Mouse (Mus musculus) left cerebral cortex, adult 8-10 months (tissue): ENCODE measurements around the gene Gpr157. TPM values are rescaled to one million over a fixed set of nuclear protein-coding genes. Genes with fewer than 3 reads are reported as not detected.

ENCODE experiments used
- DNase-seq, 2 experiments: peaks; one replicate each; pipeline ENCODE4 v3.0.0; 2022; ENCODE audit warnings: low spot score in 2 of 2
- total RNA-seq, 4 experiments: library from RNA; stranded (reverse); gene quantifications; 2 replicates each; pipeline ENCODE4 v1.2.4; 2022

The Gpr157 gene
- total RNA-seq, 4 experiments from 2014 or later = 1.9 to 3.4 (median 2.4) TPM

DNA sequence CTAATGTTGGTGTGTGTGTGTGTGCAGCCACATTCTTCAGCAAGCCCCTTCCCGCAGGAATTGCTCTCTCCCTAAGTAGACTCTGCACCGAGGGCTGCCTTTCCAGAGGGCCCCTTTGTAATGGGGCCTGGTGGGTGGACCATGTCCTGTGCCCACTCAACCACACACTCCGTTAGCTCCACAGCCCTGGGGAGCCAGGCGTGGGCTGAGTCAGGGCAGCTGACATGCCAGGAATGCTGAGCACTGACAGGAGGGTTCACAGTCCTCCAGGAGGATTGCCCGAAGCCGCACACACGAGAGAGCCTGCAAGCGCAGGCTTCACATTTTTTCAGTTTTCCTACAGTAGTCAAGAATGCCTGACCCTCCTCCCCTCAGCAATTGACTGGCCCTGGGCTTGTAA lies 17.0 kb upstream of the Gpr157 start:
- DNase-seq = no peak

DNA sequence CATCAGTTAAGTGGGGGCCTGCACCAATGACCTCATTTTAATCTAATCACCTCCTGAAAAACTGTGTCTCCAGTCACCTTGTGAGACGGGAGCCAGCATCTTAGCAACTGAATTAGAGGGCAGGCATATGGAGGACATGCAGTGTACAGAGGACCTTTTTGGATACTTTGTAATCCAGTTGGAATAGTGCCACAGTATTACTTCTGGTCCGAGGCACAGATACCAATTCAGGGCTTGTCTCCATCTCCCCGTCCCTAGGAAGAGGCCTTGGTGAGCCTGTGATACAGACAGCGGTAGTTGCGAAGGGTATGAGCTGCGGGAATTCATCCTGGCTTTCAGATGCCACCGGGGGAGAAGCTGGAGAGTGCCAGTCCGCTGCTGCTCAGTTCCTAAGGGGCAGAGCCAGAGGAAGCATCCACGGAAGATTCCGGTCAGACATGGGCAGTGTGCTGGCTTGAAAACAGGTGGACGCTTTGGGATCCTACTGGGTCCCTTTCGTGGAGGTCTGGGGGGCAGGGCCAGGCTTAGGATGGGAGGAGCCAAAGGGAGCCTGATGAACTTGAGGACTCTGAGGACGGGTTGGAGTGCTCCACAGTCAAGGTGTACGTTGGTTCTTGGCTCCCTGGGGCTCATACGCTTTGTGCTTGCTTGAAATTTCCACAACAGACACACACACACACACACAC lies 14.6 kb upstream of the Gpr157 start:
- DNase-seq = no peak

DNA sequence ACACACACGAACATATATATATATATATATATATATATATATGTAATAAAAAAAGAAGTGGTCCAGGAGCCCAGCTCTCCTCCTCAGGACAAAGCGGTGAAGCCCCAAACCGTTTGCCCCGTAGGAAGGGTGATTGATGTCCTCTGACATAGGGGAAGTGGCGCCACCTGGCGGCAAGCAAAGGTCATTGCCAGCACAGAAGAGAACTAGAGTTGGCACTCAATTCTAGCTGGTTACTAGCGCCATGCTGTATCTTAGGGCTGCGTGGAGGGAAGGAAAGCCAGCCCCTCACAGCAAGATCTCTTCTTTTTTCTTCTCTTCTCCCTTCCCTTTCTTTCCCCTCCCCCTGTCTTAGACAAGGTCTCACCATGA lies 14.1 kb upstream of the Gpr157 start:
- no peak for DNase-seq

DNA sequence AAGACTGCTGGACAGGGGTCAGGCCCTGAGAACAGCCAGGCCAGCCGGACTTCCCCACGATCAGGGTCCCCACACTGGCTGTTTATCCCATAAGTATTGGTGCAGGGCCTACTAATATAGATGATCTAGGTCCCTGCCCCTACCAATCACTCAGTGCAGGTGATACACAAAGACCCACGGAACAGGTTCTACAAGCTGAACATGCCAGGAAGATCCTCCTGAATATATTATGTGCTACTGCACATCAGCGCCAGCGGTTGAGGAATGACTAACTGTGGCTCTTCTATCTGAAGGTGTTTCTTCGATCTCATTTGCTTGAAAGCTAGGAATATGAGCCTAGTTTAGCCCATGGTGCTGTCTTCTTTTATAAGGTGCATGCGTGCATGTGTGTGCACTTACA lies 11.8 kb upstream of the Gpr157 start:
- no peak for DNase-seq

DNA sequence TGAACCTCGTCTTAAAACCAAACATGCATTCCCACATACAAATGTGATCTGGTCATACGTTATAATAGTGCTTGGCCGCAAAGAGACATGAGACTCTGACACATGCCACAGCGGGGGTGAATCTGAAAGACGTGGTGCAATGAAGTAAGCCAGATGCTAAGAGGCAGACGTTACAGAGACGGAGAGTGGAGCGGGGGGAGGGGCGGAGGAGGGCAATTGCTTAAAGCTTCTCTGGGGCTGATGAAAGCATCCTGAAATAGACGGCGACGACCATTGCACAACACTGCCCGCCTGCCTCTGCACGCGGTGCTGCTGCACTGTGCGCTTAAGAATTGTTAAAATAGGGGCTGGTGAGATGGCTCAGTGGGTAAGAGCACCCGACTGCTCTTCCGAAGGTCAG lies 11.0 kb upstream of the Gpr157 start:
- DNase-seq = no peak

DNA sequence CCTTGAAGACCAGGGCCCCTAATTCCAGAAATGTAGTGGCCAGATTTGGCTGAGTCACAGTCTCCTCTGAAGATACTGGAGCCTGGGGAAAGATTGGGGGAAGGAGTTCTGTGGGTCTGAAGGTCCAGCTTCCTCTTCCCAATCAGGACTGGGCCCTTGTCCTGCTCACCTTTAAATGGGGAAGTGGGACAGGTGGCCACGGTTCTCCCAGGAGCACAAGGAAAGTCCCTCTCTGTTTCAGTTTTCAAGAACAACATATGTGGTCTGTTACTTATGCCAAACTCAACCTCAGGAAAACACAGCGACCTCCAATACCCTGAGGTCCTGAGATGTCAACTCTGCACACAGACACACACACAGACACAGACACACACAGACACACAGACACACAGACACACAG lies 8.5 kb upstream of the Gpr157 start:
- DNase-seq = no peak

DNA sequence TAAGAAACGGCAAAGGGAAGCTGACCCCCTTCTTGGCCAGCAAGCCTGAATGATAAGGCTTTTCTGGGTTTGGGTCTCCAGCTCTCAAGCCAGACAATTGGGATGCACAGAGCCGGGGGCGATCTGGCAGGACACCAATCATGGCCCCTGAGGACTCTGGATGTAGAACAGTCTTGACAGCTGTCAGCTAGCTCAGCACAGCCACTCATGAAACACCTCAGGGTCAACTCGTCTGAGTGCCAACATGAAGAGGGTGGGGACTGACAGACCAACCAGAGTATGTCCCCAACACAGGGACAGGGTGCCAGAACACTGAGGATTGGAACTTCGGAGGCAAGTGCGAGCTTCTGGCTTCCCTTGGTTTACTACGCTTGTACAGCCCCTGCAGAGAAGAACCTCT lies 7.9 kb upstream of the Gpr157 start:
- no peak for DNase-seq

DNA sequence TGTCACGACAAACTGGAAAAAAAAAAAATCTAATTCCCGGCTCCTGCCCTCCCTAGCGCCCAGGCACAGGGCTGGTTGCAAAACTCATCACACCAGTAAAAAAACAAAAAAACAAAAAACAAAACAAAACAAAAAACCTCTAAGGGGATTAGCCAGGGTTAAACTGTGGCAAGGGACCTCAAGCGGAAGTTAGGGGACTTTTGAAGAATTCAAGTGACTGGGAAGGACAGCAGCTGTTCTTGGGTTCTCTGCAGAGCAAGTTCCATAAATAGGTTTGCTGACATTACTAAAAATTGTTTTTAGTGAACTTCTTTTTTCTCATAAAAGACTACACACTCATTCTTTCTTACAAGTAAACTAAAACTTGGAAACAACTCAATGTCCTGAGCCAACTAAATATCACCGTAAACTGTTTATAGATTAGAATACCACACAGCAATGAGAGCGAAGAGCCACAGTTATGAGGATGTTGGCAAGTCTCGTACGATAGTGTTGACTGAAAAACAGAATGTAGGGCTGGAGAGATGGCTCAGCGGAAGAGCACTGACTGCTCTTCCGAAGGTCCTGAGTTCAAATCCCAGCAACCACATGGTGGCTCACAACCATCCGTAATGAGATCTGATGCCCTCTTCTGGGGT lies 6.7 kb upstream of the Gpr157 start:
- no peak for DNase-seq

DNA sequence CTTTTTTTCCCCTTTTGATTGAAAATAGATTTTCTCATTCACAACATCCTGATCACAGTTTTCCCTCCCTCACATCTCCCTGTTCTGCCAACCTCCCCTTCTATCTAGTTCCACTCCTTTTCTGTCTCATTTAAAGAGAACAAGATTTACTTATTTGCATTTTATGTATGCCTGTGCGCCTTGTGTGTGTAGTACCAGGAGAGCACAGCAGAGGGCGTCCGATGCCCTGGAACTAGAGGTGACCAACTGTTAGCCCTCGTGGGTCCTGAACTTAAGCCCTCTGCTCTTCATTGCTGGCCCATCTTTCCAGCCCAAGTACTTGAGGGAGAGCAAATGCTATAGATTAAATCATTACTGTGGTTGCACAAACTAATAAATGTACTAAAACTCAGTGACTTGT lies 1.8 kb upstream of the Gpr157 start:
- no peak for DNase-seq

DNA sequence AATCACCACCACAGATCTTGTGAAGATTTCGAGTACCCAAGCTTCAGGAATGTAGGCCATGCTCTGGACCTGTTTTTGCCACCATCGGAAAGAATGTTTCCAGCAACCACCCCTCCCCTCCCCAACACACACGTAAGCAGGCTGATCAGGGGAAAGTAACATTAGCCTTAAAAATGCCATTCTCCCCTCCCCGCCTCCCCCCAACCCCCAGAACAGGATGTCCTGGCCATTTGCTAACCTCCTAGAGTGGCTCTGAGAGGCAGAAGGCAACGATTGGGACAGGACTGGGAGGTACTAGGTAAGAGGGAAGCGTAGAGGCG lies 364 bp upstream of the Gpr157 start:
- no peak for DNase-seq

DNA sequence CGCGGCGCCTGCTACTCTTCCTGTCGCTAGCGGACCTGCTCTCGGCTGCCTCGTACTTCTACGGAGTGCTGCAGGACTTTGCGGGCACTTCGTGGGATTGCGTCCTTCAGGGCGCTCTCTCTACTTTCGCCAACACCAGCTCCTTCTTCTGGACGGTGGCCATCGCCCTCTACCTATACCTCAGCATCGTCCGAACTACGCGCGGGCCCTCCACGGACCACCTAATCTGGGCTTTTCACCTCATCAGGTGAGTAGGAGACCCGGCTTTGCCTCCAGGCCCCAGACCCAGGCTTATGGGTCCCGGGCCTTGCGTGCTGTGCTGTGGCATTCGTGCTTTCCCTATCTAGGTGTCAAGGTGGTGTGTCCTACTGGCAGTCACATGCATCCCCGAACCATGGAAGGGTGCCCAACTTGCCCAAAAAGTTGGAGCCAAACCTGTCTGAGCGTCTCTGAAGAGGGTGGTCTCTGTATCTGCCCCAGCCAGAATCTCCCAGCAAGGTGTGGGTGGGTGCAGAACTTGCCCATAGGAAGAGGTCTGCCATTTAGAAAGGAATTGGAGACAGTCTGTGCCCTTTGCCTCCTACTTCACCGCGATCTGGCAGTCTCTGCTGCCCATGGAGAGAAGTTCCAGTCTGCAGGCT lies 845 bp downstream of the Gpr157 start:
- DNase-seq = no peak

DNA sequence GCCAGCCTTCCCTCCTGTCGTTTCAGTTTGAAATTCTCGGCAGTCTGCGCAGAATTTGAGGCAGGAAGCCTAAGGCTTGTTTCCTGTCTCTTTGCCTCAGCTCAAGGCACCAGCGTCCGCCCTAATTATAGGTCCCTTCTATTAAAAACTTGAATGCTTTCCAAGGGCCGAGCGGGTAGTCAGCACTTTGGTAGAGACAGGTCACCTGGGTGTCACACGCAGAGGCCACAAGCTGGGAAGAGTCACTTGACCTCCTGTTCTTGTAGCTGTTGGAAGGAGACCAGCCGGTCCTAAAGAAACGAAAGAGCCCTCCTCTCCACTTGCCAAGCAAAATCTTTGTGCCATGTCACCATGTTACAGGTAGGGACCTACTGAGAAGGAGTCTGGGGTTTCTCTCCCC lies 2.0 kb downstream of the Gpr157 start:
- DNase-seq = no peak

DNA sequence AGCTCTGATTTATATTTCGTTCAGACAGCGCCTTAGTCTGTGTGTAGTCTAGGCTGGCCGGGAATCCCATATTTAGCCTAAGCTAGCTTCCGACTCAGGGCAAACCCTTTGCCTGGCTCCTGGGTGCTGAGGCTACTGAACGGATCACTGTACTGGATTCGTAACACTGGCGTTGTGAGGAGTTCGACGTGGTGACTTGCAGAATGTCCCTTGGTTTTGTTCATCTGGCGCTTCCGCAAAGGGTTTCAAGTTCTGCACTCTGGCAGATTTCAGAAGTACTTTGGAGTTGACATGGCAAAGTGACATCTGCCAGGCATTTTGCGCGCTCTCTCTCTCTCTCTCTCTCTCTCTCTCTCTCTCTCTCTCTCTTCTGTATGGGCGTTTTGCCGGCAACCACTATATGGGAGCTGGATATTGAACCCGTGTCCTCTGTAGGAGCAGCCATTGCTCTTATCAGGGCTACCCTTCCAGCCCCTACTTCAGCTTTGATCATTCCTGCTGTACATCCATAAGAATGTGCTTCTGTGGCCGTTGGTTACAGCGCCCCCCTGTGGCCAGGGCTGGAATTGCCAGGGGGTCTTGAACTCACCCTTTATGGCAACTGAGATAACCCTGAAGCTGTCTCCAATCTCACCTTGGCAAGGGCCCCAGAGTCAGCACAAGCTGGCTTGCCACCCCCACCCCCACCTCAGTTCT lies 4.9 kb downstream of the Gpr157 start:
- no peak for DNase-seq

DNA sequence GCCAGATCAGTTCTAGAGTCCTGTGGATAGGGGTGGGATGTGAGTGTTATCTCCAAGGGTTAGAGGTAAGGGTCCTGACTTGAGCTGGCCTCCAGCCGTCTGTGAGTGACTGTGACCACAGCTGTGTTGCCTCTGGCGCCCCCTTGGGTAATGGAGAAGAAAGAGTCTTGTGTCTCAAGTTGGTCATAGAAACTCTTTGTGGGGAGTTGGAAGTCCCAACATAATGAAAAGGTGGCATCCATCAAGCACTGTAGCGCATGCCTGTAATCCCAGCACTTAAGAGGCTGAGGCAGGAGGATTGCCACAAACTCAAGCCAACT lies 5.4 kb downstream of the Gpr157 start:
- no peak for DNase-seq

DNA sequence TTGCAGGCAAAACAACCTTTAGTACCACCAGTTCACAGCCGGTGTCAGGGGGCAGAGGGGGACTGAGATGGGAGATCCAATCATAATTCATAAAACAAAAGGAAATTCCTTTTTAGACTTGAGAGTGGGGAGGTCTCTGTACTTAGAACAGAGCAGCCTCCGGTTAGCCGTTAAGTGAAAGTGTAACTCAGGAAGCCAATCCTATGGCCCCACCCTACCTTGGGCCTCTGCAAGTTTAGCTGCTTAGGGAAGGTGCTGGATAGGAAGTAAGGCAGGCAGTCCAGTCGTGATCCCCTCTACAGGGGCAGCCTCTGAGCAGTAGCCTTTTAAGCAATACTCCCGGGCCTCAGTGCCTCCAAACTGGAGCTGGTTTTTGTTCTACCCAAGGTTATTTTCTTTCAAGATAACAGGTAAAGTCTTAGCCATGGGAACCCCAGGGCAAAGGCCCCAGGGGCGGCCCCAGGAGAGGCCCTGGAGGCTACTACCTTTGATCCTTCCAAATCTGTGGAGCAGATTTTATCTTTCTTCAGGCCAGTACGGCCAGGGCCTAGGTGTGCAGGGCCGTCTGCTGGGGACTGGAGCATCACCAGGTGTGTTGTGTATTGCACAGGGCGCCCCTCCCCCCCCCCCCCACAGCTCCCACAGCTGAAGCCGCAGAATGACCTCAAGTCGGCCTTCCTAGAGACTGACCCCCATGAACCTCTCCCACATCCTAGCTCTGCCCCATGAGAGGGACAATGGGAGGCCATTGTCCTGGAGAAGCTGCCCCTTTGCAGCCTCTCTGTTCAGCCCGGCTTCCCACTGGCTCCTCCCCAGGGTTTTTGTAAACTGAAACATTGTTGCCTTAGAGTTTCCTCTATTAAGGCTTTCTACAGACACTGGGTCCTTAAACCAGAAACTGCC lies 6.6 kb downstream of the Gpr157 start:
- DNase-seq = no peak

DNA sequence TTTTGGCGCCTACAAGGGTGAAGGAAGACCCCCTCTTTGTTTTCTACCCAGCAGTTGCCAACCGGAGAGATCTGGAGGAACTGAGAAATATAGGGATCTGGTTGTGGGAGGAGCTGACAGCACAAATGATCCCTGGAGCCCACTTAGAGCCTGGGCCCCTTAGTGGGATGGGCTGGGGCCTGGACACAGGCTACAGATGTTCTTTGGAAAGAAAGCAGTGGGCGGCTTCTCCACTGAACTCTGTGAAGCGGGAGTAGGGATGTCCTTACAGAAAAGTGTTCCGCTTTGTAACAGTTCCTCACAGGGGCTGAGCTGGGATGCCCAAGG lies 7.3 kb downstream of the Gpr157 start:
- DNase-seq = no peak

DNA sequence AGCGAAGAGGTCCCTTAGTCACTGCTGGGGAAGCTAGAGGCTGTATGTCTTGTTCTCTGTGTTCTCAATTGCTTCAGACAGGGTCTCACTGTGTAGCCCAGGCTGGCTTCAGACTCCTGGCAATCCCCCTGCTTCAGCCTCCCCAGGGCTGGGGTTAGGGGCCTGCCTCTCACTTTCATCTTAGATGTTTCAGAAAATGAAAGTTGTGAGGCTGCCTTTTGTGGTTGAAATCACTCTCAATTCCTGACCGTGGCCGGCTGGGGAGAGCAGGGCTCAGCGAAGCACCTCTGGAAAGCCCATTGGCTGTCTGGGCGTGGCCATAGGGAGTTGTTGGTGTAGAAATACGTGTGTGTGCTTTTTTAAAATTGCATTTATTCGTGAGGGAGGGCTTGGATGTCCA lies 9.1 kb downstream of the Gpr157 start:
- DNase-seq = no peak

DNA sequence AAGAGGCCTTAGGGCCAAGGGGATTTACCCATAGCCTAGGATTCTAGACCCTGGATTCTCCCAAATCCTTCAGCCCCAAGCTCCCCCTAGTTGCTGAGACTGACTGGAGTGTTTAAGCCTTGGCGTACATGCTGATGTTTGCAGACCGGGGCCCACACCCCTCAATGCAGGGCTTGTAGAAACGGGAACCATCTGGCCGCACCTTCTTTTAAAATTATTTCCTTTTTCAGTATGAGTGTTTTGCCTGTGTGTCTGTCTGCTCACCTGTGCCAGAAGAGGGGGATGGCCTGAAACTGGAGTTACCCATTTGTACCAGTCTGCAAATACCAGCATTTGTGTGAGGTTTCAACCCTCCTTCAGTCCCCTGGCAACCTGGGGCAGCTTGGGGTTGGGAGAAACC lies 10.7 kb downstream of the Gpr157 start:
- DNase-seq = no peak

DNA sequence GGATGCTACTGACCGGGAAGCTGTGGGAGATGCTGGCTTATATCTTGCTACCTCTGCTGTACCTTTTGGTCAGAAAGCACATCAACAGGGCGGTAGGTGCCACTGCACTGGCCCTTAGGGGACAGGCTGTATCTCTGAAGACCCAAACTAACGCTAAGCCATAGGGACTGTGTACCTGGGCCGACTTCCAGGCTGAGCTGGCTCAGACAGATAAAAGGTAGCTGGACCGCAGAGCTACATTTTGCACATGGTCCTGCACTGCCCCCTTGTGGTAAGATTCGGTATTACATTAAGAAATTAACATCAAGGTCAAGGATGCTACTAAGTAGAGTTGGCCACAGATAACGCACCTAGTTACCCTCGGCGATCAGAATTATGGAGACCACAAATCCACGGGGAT lies 11.7 kb downstream of the Gpr157 start:
- DNase-seq = peak in 1 of 2 experiments; percentile 34

DNA sequence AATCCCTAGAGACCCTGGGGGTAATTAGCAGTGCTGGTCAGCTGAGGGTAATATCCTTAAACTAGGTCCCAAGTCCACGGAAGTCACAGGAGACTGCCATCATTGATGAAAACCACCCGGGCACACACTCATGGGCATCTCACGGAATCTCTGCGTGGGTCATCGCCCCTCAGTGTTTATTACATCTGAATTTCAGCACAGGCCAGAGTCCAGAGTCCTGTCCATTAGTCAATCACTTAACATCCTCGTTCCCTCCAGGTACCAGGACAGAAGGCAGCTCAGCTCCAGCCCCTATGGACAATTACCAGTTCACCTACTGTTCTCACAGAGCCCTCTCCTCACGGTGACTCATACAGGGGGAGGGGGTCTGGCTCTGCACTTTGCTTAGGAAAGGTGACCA lies 15.7 kb downstream of the Gpr157 start:
- no peak for DNase-seq

DNA sequence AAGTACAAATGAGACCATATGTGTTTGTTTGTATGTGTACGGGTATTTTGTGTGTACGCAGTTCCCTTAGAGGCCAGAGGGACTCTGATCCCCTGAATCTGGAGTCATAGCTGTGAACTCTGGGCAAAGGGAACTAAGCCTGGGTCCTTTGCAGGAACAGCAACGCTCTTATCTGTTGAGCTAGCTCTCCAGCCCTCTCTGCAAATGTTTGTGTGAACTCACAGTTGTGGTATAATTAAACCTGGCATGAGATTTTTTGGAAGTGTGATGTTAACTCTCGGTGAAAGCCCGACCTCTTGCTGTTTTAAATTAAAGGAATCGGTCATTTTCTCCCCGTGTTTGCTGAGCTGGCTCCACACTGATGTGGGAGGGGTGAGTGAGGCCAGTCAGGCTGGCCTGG lies 18.5 kb downstream of the Gpr157 start:
- DNase-seq = no peak

DNA sequence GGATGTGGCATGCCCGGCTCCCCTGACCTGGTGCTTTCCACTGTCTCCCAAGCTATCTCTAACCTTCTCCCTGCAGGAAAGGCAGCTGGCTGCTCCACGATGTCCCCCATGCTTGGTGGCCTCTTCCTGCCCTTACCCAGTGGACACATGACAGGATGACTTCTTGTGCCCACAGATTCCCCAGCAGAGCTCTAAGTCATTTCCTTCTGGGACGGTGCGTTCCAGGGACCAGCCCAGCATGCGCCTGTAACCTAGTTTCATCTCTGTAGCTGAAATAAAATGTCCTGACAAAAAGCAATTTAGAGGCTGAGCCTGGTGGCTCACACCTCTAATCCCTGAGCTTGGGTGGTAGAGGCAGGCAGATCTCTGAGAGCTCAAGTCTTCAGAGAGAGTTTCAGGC lies 19.5 kb downstream of the Gpr157 start:
- DNase-seq = no peak
